Mouse (Mus musculus): ENCODE data around the gene Pde4d. TPM values are rescaled to one million over a fixed set of nuclear protein-coding genes. Genes with fewer than 3 reads are reported as not detected.

The Pde4d gene
- total and polyA plus RNA-seq, 2 experiments from 2014 or later = 19.0 to 103 TPM

GRCm38 (mm10) chr13:109746492-109746891 lies 1296.7 kb downstream of the Pde4d start:
- no peak overlapping the region for H3K4me2 ChIP-seq (ENCODE audit: low read depth, low read length, poor library complexity, severe bottlenecking)
- no peaks in the 10 kb centered on the region for H3K4me1 ChIP-seq (ENCODE audit: insufficient read depth, low read length)
- DNase-seq (ENCODE audit: low spot score) (no peak), ATAC-seq (ENCODE audit: low FRiP score) (no peak)
- no peak overlapping the region for H3K9ac ChIP-seq (replicated peaks; ENCODE audit: low read length, poor library complexity, severe bottlenecking)
- no peaks in the 10 kb centered on the region for H3K36me3 ChIP-seq (ENCODE audit: insufficient read depth, low read length)
- no peak overlapping the region for H3K27ac ChIP-seq (ENCODE audit: low read depth, low read length)
- H3K27me3 ChIP-seq (ENCODE audit: insufficient read depth, low read length) = no peaks in the 10 kb centered on the region
- H3K9me3 ChIP-seq (ENCODE audit: low read length) = no peaks in the 10 kb centered on the region
- no peak for TF ChIP-seq CTCF (IDR thresholded peaks at IDR 0.05)
- H3K4me3 ChIP-seq (ENCODE audit: low read depth, low read length) = no peak overlapping the region

- Histone ChIP-seq H3K36me3 (ENCODE audit: insufficient read depth, low read length) (no peaks in the 10 kb centered on the region), H3K27me3 (ENCODE audit: insufficient read depth, low read length) (no peaks in the 10 kb centered on the region), H3K27ac (ENCODE audit: low read depth, low read length) (no peak overlapping the region), H3K4me3 (ENCODE audit: low read depth, low read length) (no peak overlapping the region), H3K9ac (replicated peaks; ENCODE audit: low read length, poor library complexity, severe bottlenecking) (no peak overlapping the region), H3K4me1 (ENCODE audit: insufficient read depth, low read length) (no peaks in the 10 kb centered on the region), H3K4me2 (ENCODE audit: low read depth, low read length, poor library complexity, severe bottlenecking) (no peak overlapping the region), H3K9me3 (ENCODE audit: low read length) (no peaks in the 10 kb centered on the region)
- ATAC-seq (ENCODE audit: low FRiP score) = no peak
- WGBS = 46% methylated on average over 8 of the region's 8 CpGs
- peak; percentile 21 for DNase-seq (ENCODE audit: low spot score)
- TF ChIP-seq CTCF (IDR thresholded peaks at IDR 0.05) = no peak
Observed at GRCm38 (mm10) chr13:109752236-109752863, 1302.6 kb downstream of the Pde4d start.

- 88% methylated on average over 5 of the region's 5 CpGs for WGBS
- no peaks in the 10 kb centered on the region for H3K9me3 ChIP-seq (ENCODE audit: low read length)
- H3K27ac ChIP-seq (ENCODE audit: low read depth, low read length) = no peak overlapping the region
- no peaks in the 10 kb centered on the region for H3K36me3 ChIP-seq (ENCODE audit: insufficient read depth, low read length)
- H3K4me3 ChIP-seq (ENCODE audit: low read depth, low read length) = no peak overlapping the region
- H3K27me3 ChIP-seq (ENCODE audit: insufficient read depth, low read length) = no peaks in the 10 kb centered on the region
- no peak for TF ChIP-seq CTCF (IDR thresholded peaks at IDR 0.05)
- no peak for DNase-seq (ENCODE audit: low spot score)
- H3K4me2 ChIP-seq (ENCODE audit: low read depth, low read length, poor library complexity, severe bottlenecking) = no peak overlapping the region
- H3K9ac ChIP-seq (replicated peaks; ENCODE audit: low read length, poor library complexity, severe bottlenecking) = no peak overlapping the region
- no peak for ATAC-seq (ENCODE audit: low FRiP score)
- H3K4me1 ChIP-seq (ENCODE audit: insufficient read depth, low read length) = no peaks in the 10 kb centered on the region
Observed at GRCm38 (mm10) chr13:109756854-109757253, 1307.1 kb downstream of the Pde4d start.

- ATAC-seq (ENCODE audit: low FRiP score) (no peak), DNase-seq (ENCODE audit: low spot score) (peak; percentile 56)
- Histone ChIP-seq H3K27ac (ENCODE audit: low read depth, low read length) (no peak overlapping the region), H3K36me3 (ENCODE audit: insufficient read depth, low read length) (no peaks in the 10 kb centered on the region), H3K27me3 (ENCODE audit: insufficient read depth, low read length) (no peaks in the 10 kb centered on the region), H3K9me3 (ENCODE audit: low read length) (no peaks in the 10 kb centered on the region), H3K4me2 (ENCODE audit: low read depth, low read length, poor library complexity, severe bottlenecking) (no peak overlapping the region), H3K4me3 (ENCODE audit: low read depth, low read length) (no peak overlapping the region), H3K9ac (replicated peaks; ENCODE audit: low read length, poor library complexity, severe bottlenecking) (no peak overlapping the region), H3K4me1 (ENCODE audit: insufficient read depth, low read length) (no peaks in the 10 kb centered on the region)
- 49% methylated on average over 5 of the region's 5 CpGs for WGBS
- peak; percentile 81 for TF ChIP-seq CTCF (IDR thresholded peaks at IDR 0.05)
Observed at GRCm38 (mm10) chr13:109759201-109759600, 1309.5 kb downstream of the Pde4d start.

DNA sequence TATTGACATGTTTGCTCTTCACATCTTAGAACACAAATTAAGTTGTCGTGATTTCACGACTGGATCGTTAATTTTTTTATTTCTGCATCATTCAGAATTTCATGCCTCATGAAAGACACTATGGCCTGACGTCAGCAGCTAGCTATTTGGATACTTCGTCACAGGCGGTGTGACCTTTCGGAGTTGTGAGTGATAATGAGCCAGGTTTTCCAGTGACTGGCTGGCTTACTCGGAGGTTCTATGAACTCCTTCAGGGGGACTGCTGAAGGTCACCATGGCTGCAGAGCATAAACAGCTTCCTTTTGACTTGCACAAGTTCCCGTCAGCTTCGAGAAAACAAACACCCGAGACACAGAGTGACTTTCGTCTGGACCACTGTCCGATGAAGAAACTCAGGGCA lies 1311.3 kb downstream of the Pde4d start:
- DNase-seq (ENCODE audit: low spot score) (no peak), ATAC-seq (ENCODE audit: low FRiP score) (no peak)
- Histone ChIP-seq H3K4me1 (ENCODE audit: insufficient read depth, low read length) (no peaks in the 10 kb centered on the region), H3K4me2 (ENCODE audit: low read depth, low read length, poor library complexity, severe bottlenecking) (no peak overlapping the region), H3K9ac (replicated peaks; ENCODE audit: low read length, poor library complexity, severe bottlenecking) (no peak overlapping the region), H3K27me3 (ENCODE audit: insufficient read depth, low read length) (no peaks in the 10 kb centered on the region), H3K36me3 (ENCODE audit: insufficient read depth, low read length) (no peaks in the 10 kb centered on the region), H3K4me3 (ENCODE audit: low read depth, low read length) (no peak overlapping the region), H3K27ac (ENCODE audit: low read depth, low read length) (no peak overlapping the region), H3K9me3 (ENCODE audit: low read length) (no peaks in the 10 kb centered on the region)
- WGBS = 83% methylated on average over 13 of the region's 13 CpGs
- no peak for TF ChIP-seq CTCF (IDR thresholded peaks at IDR 0.05)

- H3K27ac ChIP-seq (ENCODE audit: low read depth, low read length) = no peak overlapping the region
- ATAC-seq (ENCODE audit: low FRiP score) = no peak
Observed at GRCm38 (mm10) chr13:109774791-109775190, 1325.0 kb downstream of the Pde4d start.

More at GRCm38 (mm10) chr13:109774791-109775190, 1325.0 kb downstream of the Pde4d start:
- Histone ChIP-seq H3K4me2 (ENCODE audit: low read depth, low read length, poor library complexity, severe bottlenecking) (no peak overlapping the region), H3K27me3 (ENCODE audit: insufficient read depth, low read length) (no peaks in the 10 kb centered on the region), H3K4me1 (ENCODE audit: insufficient read depth, low read length) (peaks cover 6% of the 10 kb centered on the region), H3K4me3 (ENCODE audit: low read depth, low read length) (no peak overlapping the region), H3K9ac (replicated peaks; ENCODE audit: low read length, poor library complexity, severe bottlenecking) (no peak overlapping the region), H3K9me3 (ENCODE audit: low read length) (no peaks in the 10 kb centered on the region), H3K36me3 (ENCODE audit: insufficient read depth, low read length) (no peaks in the 10 kb centered on the region)
- 69% methylated on average over 7 of the region's 7 CpGs for WGBS
- no peak for DNase-seq (ENCODE audit: low spot score)
- no peak for TF ChIP-seq CTCF (IDR thresholded peaks at IDR 0.05)
